Mouse (Mus musculus) intestine, postnatal 0 days (tissue): ENCODE measurements around the gene Pard3. TPM values are rescaled to one million over a fixed set of nuclear protein-coding genes. Genes with fewer than 3 reads are reported as not detected.

Experiments used
- ATAC-seq: fragments of 200-750 bp; cut with Nextera tagmentation; 2 replicates; pipeline ENCODE4 v1.8.0; 2017; ENCODE audit warnings: mild to moderate bottlenecking, moderate TSS enrichment, moderate library complexity
- H3K27ac ChIP-seq: fragments of 300-500 bp; sonication (generic); 2 replicates; pipeline ENCODE4 v1.5.1; 2014; ENCODE audit warnings: mild to moderate bottlenecking, low read depth, low read length, moderate library complexity
- H3K27me3 ChIP-seq: fragments of 300-500 bp; sonication (generic); replicated peaks from 2 replicates; pipeline ENCODE4 v1.6.1; 2014; ENCODE audit warnings: low read length, mixed read lengths; ENCODE audit not compliant: control insufficient read depth, insufficient read depth
- H3K36me3 ChIP-seq: fragments of 300-500 bp; sonication (generic); 2 replicates; pipeline ENCODE4 v1.6.1; 2014; ENCODE audit warnings: mild to moderate bottlenecking, moderate library complexity; ENCODE audit not compliant: control insufficient read depth, insufficient read depth
- H3K4me1 ChIP-seq: fragments of 300-500 bp; sonication (generic); replicated peaks from 2 replicates; pipeline ENCODE4 v1.6.1; 2014; ENCODE audit warnings: antibody characterized with exemption, low read length, mixed read lengths; ENCODE audit not compliant: control insufficient read depth, insufficient read depth
- H3K4me2 ChIP-seq: fragments of 300-500 bp; sonication (generic); replicated peaks from 2 replicates; pipeline ENCODE4 v1.6.1; 2014; ENCODE audit warnings: low read depth, mild to moderate bottlenecking, moderate library complexity
- H3K4me3 ChIP-seq: fragments of 300-500 bp; sonication (generic); 2 replicates; pipeline ENCODE4 v1.5.1; 2014; ENCODE audit warnings: low read depth, low read length
- H3K9ac ChIP-seq: fragments of 300-500 bp; sonication (generic); 2 replicates; pipeline ENCODE4 v1.6.1; 2014; ENCODE audit warnings: mild to moderate bottlenecking, low read depth, low read length
- H3K9me3 ChIP-seq: fragments of 300-500 bp; sonication (generic); 2 replicates; pipeline ENCODE4 v1.6.1; 2016; ENCODE audit warnings: mixed run types; ENCODE audit not compliant: control insufficient read depth
- CTCF ChIP-seq: sonication (generic); IDR thresholded peaks from 2 replicates; pipeline ENCODE4 v1.5.1; 2016; ENCODE audit warnings: low read depth, mild to moderate bottlenecking, control low read depth, antibody characterized with exemption, moderate library complexity
- WGBS: fragments of 180-500 bp; shearing (Covaris S2); extraction: QIAGEN DNeasy Blood & Tissue Kit; methylation state at CpG from one replicate; pipeline ENCODE4 v1.1.7; 2014; 5-methylcytosine and 5-hydroxymethylcytosine counted together
- polyA plus RNA-seq: library from polyadenylated mRNA; unstranded; fragments of >200 nt; fragmentation: Nextera tagmentation; extraction: Ambion mirVana; gene quantifications from 2 replicates; pipeline ENCODE4 v1.2.1, GENCODE M21; 2015

The Pard3 gene
- polyA plus RNA-seq, 1 experiment from 2014 or later: 12.5 TPM

- Histone ChIP-seq H3K9ac (no peak overlapping the region), H3K4me2 (no peak overlapping the region), H3K4me1 (no peaks in the 10 kb centered on the region), H3K4me3 (no peak overlapping the region), H3K27ac (no peak overlapping the region), H3K27me3 (no peaks in the 10 kb centered on the region), H3K36me3 (no peaks in the 10 kb centered on the region), H3K9me3 (no peaks in the 10 kb centered on the region)
- no peak for TF ChIP-seq CTCF
- 76% methylated on average over 4 of the region's 4 CpGs for WGBS
- ATAC-seq: no peak
These were observed 199.2 kb downstream of the Pard3 start for GRCm38 (mm10) chr8:127262926-127263325.

GRCm38 (mm10) chr8:127263457-127263856, 199.8 kb downstream of the Pard3 start:
- no peaks in the 10 kb centered on the region for H3K4me1 ChIP-seq
- H3K4me2 ChIP-seq: no peak overlapping the region
- H3K9ac ChIP-seq: no peak overlapping the region
- H3K9me3 ChIP-seq: no peaks in the 10 kb centered on the region
- no peak overlapping the region for H3K27ac ChIP-seq
- no peak for TF ChIP-seq CTCF
- 76% methylated on average over 5 of the region's 5 CpGs for WGBS
- H3K4me3 ChIP-seq: no peak overlapping the region
- H3K36me3 ChIP-seq: no peaks in the 10 kb centered on the region
- H3K27me3 ChIP-seq: no peaks in the 10 kb centered on the region
- no peak for ATAC-seq

GRCm38 (mm10) chr8:127264691-127265470, 201.2 kb downstream of the Pard3 start:
- Histone ChIP-seq H3K4me2 (no peak overlapping the region), H3K4me3 (no peak overlapping the region), H3K9me3 (no peaks in the 10 kb centered on the region), H3K4me1 (no peaks in the 10 kb centered on the region), H3K9ac (no peak overlapping the region), H3K27me3 (no peaks in the 10 kb centered on the region), H3K27ac (no peak overlapping the region), H3K36me3 (no peaks in the 10 kb centered on the region)
- WGBS: 84% methylated on average over 8 of the region's 8 CpGs
- TF ChIP-seq CTCF: no peak
- ATAC-seq: no peak

- no peaks in the 10 kb centered on the region for H3K36me3 ChIP-seq
- H3K9me3 ChIP-seq: no peaks in the 10 kb centered on the region
- no peak overlapping the region for H3K27ac ChIP-seq
- H3K4me3 ChIP-seq: no peak overlapping the region
- H3K27me3 ChIP-seq: no peaks in the 10 kb centered on the region
- no peak overlapping the region for H3K4me2 ChIP-seq
- 72% methylated on average over 5 of the region's 5 CpGs for WGBS
- no peak overlapping the region for H3K9ac ChIP-seq
- TF ChIP-seq CTCF: no peak
- ATAC-seq: no peak
- H3K4me1 ChIP-seq: no peaks in the 10 kb centered on the region
These were observed 203.1 kb downstream of the Pard3 start for GRCm38 (mm10) chr8:127266777-127267176.

- no peak overlapping the region for H3K9ac ChIP-seq
These were observed 204.7 kb downstream of the Pard3 start for GRCm38 (mm10) chr8:127268239-127269024.

GRCm38 (mm10) chr8:127269082-127269747, 205.5 kb downstream of the Pard3 start:
- H3K4me2 ChIP-seq: no peak overlapping the region
- no peaks in the 10 kb centered on the region for H3K9me3 ChIP-seq
- WGBS: 68% methylated on average over 2 of the region's 2 CpGs
- no peaks in the 10 kb centered on the region for H3K36me3 ChIP-seq
- no peak for TF ChIP-seq CTCF
- no peak overlapping the region for H3K27ac ChIP-seq
- no peak for ATAC-seq
- no peak overlapping the region for H3K4me3 ChIP-seq
- no peaks in the 10 kb centered on the region for H3K27me3 ChIP-seq
- no peaks in the 10 kb centered on the region for H3K4me1 ChIP-seq
- H3K9ac ChIP-seq: no peak overlapping the region

More at GRCm38 (mm10) chr8:127268239-127269024, 204.7 kb downstream of the Pard3 start:
- ATAC-seq: no peak
- Histone ChIP-seq H3K36me3 (no peaks in the 10 kb centered on the region), H3K4me2 (no peak overlapping the region), H3K27me3 (no peaks in the 10 kb centered on the region), H3K27ac (no peak overlapping the region), H3K9me3 (no peaks in the 10 kb centered on the region), H3K4me3 (no peak overlapping the region), H3K4me1 (no peaks in the 10 kb centered on the region)
- WGBS: 74% methylated on average over 12 of the region's 12 CpGs
- TF ChIP-seq CTCF: peak; percentile 31
